In the genomic region with DNA sequence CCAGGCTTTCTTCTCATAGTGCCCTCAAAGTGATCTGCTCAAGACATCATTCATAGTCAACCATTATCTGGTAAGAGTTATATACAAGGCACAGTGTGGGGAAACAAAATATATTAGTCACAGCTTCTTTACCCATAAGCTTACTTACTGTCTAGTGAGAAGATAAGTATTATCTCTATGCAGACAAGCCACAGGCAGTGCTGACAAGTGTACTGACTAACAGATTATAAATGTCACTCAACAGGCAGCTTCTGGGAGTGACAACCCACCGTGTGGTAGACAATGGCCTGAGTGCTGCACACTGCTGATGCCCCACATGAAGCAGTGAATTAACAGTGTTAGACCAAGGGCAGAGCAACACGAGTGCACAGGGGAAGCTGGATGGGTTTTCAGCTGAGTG, we compare ENCODE assay signal across 23 mouse cellular contexts. TPM values are rescaled to one million over a fixed set of nuclear protein-coding genes. Genes with fewer than 3 reads are reported as not detected.
A peak's percentile ranks its signal among the peaks of the same experiment; 100 is the strongest.
DNase-seq lines count a peak whose midpoint lies in the region; ATAC-seq and TF ChIP-seq lines count a peak whose summit lies in the region.
"Had no signal": no experiment of that assay in that cellular context is flagged by ENCODE, and none has a peak within 500 bp of the region (broad histone marks: within the 10 kb centered on the region; RNA-seq: fewer than 3 reads in every experiment).

No protein-coding gene starts in this region.

- no peak for DNase-seq in hindbrain, postnatal 0 days (ENCODE audit: low spot score)
- DNase-seq in hindbrain, embryonic 11.5 days (ENCODE audit: low spot score), result no peak
- peak in 2 of 3 experiments; percentile 47 to 55 for DNase-seq in liver, embryonic 14.5 days (ENCODE audit: low read depth in 3 of 3, low spot score in 3 of 3)
- DNase-seq in adrenal gland, adult 8-10 months, result no peak
- DNase-seq in cerebellum, adult 11 months, result no peak
- DNase-seq in B cell, adult 2 months, result no peak
- DNase-seq: adrenal gland, postnatal 36 days; cerebellum, adult 9-11 months; heart, postnatal 14 days; kidney, adult 11 months; kidney, postnatal 10 days; left cerebral cortex, postnatal 4 days; lung, postnatal 36 days; spleen, adult 18-20 months; thymus, adult 18-20 months had no signal

- TF ChIP-seq CTCF in hindbrain, postnatal 0 days (IDR thresholded peaks at IDR 0.05; ENCODE audit: low read depth), result 0 out of 2 replicates have a peak, but pooled peaks have one; percentile 2
- TF ChIP-seq CTCF in liver, embryonic 14.5 days (IDR thresholded peaks at IDR 0.05; ENCODE audit: low read depth), result 0 out of 2 replicates have a peak, but pooled peaks have one; percentile 21

- H3K4me1 ChIP-seq in hindbrain, postnatal 0 days (ENCODE audit: insufficient read depth, low read length), result no peaks in the 10 kb centered on the region
- no peaks in the 10 kb centered on the region for H3K4me1 ChIP-seq in hindbrain, embryonic 11.5 days (replicated peaks; ENCODE audit: control insufficient read depth, insufficient read depth, low read length)
- H3K4me1 ChIP-seq in liver, embryonic 14.5 days (replicated peaks; ENCODE audit: control insufficient read depth in 2 of 2, insufficient read depth in 2 of 2, low read length in 1 of 2), result peaks cover 20 to 21% of the 10 kb centered on the region in 2 experiments
- H3K4me1 ChIP-seq: embryonic facial prominence, embryonic 13.5 days; hindbrain, embryonic 13.5 days; midbrain, embryonic 13.5 days had no signal

- H3K27ac ChIP-seq in hindbrain, postnatal 0 days, result no peak overlapping the region
- H3K27ac ChIP-seq in hindbrain, embryonic 11.5 days (ENCODE audit: low read depth, low read length), result no peak overlapping the region
- H3K27ac ChIP-seq in liver, embryonic 14.5 days, result peak overlapping the region; percentile 65
- H3K27ac ChIP-seq: embryonic facial prominence, embryonic 13.5 days; hindbrain, embryonic 13.5 days; midbrain, embryonic 13.5 days had no signal

- no peaks in the 10 kb centered on the region for H3K27me3 ChIP-seq in hindbrain, postnatal 0 days (ENCODE audit: insufficient read depth, low read length)
- no peaks in the 10 kb centered on the region for H3K27me3 ChIP-seq in hindbrain, embryonic 11.5 days (ENCODE audit: control insufficient read depth, insufficient read depth, low read length)
- no peaks in the 10 kb centered on the region for H3K27me3 ChIP-seq in liver, embryonic 14.5 days (ENCODE audit: control insufficient read depth, insufficient read depth, low read length)
- H3K27me3 ChIP-seq: embryonic facial prominence, embryonic 13.5 days; hindbrain, embryonic 13.5 days; midbrain, embryonic 13.5 days had no signal

- no peak overlapping the region for H3K9ac ChIP-seq in hindbrain, postnatal 0 days (replicated peaks; ENCODE audit: low read length)
- no peak overlapping the region for H3K9ac ChIP-seq in hindbrain, embryonic 11.5 days (ENCODE audit: low read depth, low read length)
- no peak overlapping the region for H3K9ac ChIP-seq in liver, embryonic 14.5 days (replicated peaks)
- H3K9ac ChIP-seq: embryonic facial prominence, embryonic 13.5 days; hindbrain, embryonic 13.5 days; midbrain, embryonic 13.5 days had no signal

- H3K36me3 ChIP-seq in hindbrain, postnatal 0 days (ENCODE audit: insufficient read depth, low read length), result peaks cover 52% of the 10 kb centered on the region
- peaks cover 5% of the 10 kb centered on the region for H3K36me3 ChIP-seq in hindbrain, embryonic 11.5 days (ENCODE audit: control insufficient read depth, insufficient read depth, low read length)
- H3K36me3 ChIP-seq in liver, embryonic 14.5 days (replicated peaks; ENCODE audit: control insufficient read depth, insufficient read depth, low read depth), result peaks cover 82% of the 10 kb centered on the region

- 55% methylated on average over 2 of the region's 2 CpGs for WGBS in hindbrain, postnatal 0 days
- 79% methylated on average over 2 of the region's 2 CpGs for WGBS in hindbrain, embryonic 11.5 days
- WGBS in liver, embryonic 14.5 days (ENCODE audit: insufficient replicate concordance), result 2% methylated on average over 2 of the region's 2 CpGs

- H3K4me2 ChIP-seq in hindbrain, postnatal 0 days (ENCODE audit: low read depth, low read length), result no peak overlapping the region
- no peak overlapping the region for H3K4me2 ChIP-seq in hindbrain, embryonic 11.5 days (replicated peaks; ENCODE audit: low read depth, low read length)
- H3K4me2 ChIP-seq in liver, embryonic 14.5 days (ENCODE audit: low read depth), result 0 out of 2 replicates have a peak overlapping the region, but pooled peaks have one; percentile 18
- H3K4me2 ChIP-seq: embryonic facial prominence, embryonic 13.5 days; heart, embryonic 11.5 days; hindbrain, embryonic 13.5 days; midbrain, embryonic 13.5 days had no signal

- TF ChIP-seq EP300 in liver, embryonic 14.5 days (IDR thresholded peaks at IDR 0.05; ENCODE audit: low read depth), result peak; percentile 80

- no peak overlapping the region for H3K4me3 ChIP-seq in hindbrain, postnatal 0 days (ENCODE audit: low read length)
- no peak overlapping the region for H3K4me3 ChIP-seq in hindbrain, embryonic 11.5 days (ENCODE audit: low read depth, low read length)
- H3K4me3 ChIP-seq in liver, embryonic 14.5 days (ENCODE audit: insufficient read depth in 1 of 2, low read depth in 2 of 2, low read length in 2 of 2), result no peak overlapping the region
- H3K4me3 ChIP-seq: embryonic facial prominence, embryonic 13.5 days; hindbrain, embryonic 13.5 days; midbrain, embryonic 13.5 days; myocyte had no signal

- no peak for ATAC-seq in hindbrain, postnatal 0 days
- no peak for ATAC-seq in hindbrain, embryonic 11.5 days (ENCODE audit: low FRiP score)
- ATAC-seq in erythroblast, adult 5-6 weeks (replicated peaks; ENCODE audit: low FRiP score, poor library complexity, severe bottlenecking), result peak; percentile 41
- peak; percentile 92 for ATAC-seq in liver, embryonic 14.5 days (ENCODE audit: insufficient read depth)
- ATAC-seq in megakaryocyte progenitor cell, adult 5-6 weeks (replicated peaks; ENCODE audit: poor library complexity), result peak; percentile 88
- ATAC-seq: forebrain, embryonic 16.5 days; midbrain, embryonic 13.5 days had no signal

- H3K9me3 ChIP-seq in hindbrain, postnatal 0 days (ENCODE audit: low read length), result no peaks in the 10 kb centered on the region
- no peaks in the 10 kb centered on the region for H3K9me3 ChIP-seq in hindbrain, embryonic 11.5 days (ENCODE audit: control insufficient read depth, low read length)
- H3K9me3 ChIP-seq in liver, embryonic 14.5 days (ENCODE audit: control insufficient read depth, low read length), result no peaks in the 10 kb centered on the region
- H3K9me3 ChIP-seq: embryonic facial prominence, embryonic 13.5 days; hindbrain, embryonic 13.5 days; midbrain, embryonic 13.5 days had no signal

RNA-seq across cellular contexts. Expression of a gene that starts 20.5 kb away (rescaled TPM):
- 44.0 and 60.1 TPM in 2 replicates for total RNA-seq in hindbrain, postnatal 0 days (2014; rRNA removed)
- polyA plus RNA-seq in hindbrain, postnatal 0 days (2015; fragmentation: Nextera tagmentation; extraction: Ambion mirVana), result 18.2 TPM in 2 replicates
- 36.9 and 48.4 TPM in 2 replicates for polyA plus RNA-seq in hindbrain, embryonic 11.5 days (2014; fragmentation: Nextera tagmentation; extraction: Ambion mirVana)
- 56.6 and 89.2 TPM in 2 replicates for total RNA-seq in erythroblast, adult 5-6 weeks (2015; ENCODE audit: low replicate concordance)
- total RNA-seq in erythroblast, adult 5-6 weeks (2017; ENCODE audit: low replicate concordance), result 62.9 and 210 TPM in 2 replicates
- polyA plus RNA-seq in liver, embryonic 14.5 days (2012; rRNA removed), result 20.5 and 27.5 TPM in 2 replicates
- 26.2 and 26.8 TPM in 2 replicates for polyA plus RNA-seq in liver, embryonic 14.5 days (2014; fragmentation: Nextera tagmentation; extraction: Ambion mirVana)
- 114 and 116 TPM in 2 replicates for total RNA-seq in megakaryocyte progenitor cell, adult 5-6 weeks (2015)
- 100 and 122 TPM in 2 replicates for total RNA-seq in megakaryocyte progenitor cell, adult 5-6 weeks (2017)
- total RNA-seq in adrenal gland, adult 8-10 months (2022), result 10 to 100 TPM; 61.4 to 74.7 (median 70.7) TPM

Comparison
In these comparisons a context has a peak if more than half of its experiments do, and no peak if none do; other contexts are left out.
1. ATAC-seq: peak in erythroblast, adult 5-6 weeks (single experiment), liver, embryonic 14.5 days (single experiment) and megakaryocyte progenitor cell, adult 5-6 weeks (single experiment); none in hindbrain, postnatal 0 days (single experiment) and hindbrain, embryonic 11.5 days (single experiment).
2. DNase-seq: peak in liver, embryonic 14.5 days (2 of 3); none in hindbrain, postnatal 0 days (single experiment), hindbrain, embryonic 11.5 days (single experiment), adrenal gland, adult 8-10 months (single experiment), cerebellum, adult 11 months (single experiment) and B cell, adult 2 months (0 of 2).